Mouse (Mus musculus) mesoderm, embryonic 11.5 days (tissue): ENCODE measurements at regions not wholly inside any gene's neighbourhood (a gene's known extent, or its start where the extent isn't known, plus 50 kb on each side); places are given as distances from the start of the nearest gene placed in this dataset.

Source experiments
- DNase-seq: peaks from one replicate; pipeline ENCODE4 v3.0.0-alpha.2; 2012; ENCODE audit warnings: low read depth, low spot score

DNA sequence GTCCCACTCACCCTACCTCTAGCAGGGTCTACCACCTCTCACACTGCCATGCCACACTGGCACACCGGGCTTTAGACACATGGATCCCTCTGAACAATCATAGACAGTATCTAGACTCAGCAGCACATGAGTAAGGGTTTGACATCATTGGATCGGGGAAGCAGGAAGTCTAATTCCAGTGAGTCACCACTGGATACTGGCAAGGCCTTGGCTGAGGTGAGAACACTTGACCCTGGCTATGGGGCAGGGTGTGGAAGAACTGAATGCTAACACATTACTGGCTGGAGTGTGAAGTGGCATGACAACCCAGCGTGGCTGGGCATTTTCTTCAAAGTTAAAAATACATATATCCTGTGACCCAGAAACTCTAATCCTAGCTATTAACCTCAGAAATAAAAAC lies 114.4 kb downstream of the H2afy start:
- no peak for DNase-seq

GRCm38 (mm10) chr13:56014006-56014405 lies 122.2 kb downstream of the H2afy start:
- DNase-seq = no peak

DNA sequence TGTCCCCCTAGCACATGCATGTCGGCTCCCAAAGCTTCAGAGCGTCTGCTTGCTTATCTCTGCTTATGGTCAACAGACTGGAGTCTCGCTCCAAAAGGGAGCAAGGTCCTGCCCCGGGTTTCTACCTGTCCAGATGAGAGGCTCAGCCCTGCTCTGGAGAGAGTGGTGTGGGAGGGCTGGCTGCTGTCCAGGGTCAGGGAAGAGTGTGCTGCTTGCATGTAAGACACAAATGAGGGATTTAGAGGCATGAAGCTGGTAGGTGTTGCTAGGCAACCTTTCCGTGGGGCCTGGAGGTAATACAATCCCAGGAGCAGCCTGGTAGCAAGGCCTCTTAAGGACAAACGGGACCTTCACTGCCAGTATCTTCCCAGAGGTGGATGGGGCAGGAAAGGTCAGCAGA lies 125.7 kb downstream of the H2afy start:
- peak; percentile 47 for DNase-seq

- DNase-seq = no peak
These were observed 129.3 kb downstream of the H2afy start for GRCm38 (mm10) chr13:56006827-56007226.

GRCm38 (mm10) chr13:56005746-56006145 lies 130.4 kb downstream of the H2afy start:
- DNase-seq = no peak

DNA sequence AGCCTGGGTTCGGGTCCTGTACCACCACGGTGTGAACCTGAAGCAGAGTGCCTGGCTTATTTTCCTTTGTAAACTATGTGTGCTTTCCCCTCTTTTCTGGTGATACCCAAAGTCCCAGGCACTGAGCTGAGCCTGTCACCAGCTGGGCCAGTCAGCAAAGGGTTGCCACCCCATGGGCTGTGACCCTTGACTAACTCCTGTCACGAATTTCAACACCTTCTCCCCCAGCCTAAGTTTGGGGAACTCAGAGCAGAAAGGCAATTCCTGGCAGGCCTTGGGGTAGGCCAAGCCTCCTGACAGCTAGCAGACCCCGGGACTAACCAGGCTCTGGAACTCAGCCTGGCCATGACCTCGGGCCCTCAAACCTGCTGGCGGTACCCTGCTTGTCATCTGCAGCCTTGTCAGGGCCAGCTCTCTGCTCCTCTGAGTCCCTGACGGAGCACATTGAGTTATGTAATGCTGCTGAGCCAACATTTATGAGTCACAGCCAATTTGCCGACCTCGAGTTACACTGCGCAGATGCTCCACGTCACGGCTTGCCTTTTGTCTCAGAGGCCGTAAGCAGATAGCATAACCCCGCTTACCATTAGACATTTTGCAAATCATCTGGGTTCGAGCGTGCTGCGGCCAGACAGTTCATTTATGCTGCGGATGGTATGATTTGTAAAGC lies 132.3 kb downstream of the H2afy start:
- peak; percentile 64 for DNase-seq

DNA sequence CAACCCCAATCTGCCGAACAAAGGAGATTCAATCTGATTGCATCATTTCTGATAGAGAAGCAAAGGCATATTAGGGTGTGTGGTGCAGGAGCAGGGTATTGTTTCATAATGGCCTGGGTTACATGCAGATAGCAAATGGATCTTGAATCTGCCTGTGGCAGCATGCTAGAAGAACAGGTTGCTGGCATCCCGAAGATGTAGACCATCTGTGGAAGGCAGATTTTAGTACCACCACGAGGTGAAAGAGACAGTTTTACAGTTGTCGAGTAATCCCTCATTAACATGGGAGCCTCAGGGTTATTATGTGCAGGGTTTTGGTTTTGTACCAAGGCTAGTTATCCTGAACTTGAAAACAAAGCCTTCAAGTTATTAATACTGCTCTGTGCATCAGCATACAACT lies 140.9 kb downstream of the H2afy start:
- DNase-seq = no peak

- no peak for DNase-seq
These were observed 141.7 kb downstream of the H2afy start for GRCm38 (mm10) chr13:55994460-55994859.

DNA sequence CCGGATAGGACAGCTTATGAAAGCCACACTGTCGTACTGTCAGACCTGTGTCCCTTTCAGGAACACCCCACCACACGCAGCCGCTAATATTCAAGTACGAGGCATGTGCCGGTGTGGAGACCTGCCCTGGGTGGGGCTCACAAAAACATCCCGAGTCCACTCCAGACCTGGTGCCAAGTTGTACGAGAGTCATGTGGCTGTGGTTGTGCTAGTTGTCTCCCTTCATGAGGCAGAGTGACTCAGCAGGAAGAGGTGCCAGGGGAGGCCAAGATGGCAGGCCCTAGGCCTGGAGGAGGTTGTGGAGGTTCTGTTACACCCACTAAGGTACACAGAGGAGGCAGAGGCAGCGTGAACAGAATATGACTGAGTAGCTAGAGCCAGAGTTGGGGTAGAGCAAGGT lies 143.5 kb downstream of the H2afy start:
- DNase-seq = no peak

DNA sequence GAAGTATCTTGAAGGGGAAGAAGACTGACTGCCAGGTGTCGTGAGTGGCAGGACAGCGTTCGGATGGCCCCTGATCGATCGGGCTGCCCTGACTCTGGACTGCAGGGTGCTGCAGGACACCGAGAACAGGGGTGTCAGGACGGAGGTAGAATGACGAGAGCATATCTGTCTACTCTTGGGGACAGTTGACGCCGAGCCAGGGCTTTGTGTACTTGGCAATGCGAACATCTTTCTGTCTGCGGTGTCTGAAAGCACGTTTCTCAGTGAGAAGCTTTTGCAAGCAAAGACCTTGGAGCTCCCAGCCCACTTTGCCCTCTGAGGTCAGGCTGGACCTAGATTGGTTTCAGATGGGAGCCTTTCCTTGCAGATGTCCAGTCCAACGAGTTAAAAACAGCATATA lies 144.9 kb downstream of the H2afy start:
- no peak for DNase-seq

DNA sequence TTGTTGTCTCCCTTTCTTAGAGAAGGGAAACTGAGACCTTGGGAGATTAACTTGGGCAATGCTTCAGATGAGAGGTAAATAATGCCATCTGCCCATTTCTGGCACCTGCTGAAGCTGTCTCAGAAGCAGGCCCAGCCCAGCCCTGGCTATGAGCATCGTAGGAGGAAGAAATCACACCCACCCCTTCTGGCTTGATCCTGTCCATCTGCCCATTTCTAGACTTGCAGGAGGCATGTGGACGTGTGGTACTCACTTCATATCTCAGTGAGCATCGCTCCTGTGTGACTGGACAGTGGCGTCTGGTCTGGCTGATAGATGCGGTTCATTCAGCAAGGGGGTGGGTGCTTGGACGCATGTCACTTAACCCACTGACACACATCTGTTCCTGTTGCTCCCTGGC lies 146.0 kb downstream of the H2afy start:
- no peak for DNase-seq

DNA sequence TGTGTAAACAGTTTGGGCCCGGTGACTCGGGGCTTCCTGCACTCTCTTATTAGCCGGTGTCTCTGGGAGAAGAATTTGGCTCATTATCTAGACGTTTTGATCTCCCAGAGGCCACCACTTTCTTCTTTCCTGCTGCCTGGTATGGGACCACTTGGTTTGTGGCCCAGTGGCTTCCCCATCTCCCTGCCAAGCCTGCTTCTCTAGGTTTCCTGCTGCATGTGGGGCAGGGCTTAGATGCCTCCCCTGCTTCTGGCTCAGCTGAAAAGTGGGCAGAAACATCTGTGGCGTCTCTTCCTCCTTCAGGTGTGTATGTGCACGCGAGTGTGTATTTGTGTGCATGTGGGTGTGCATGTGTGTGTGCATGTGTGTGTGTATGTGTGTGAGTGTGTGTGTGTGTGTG lies 146.8 kb downstream of the H2afy start:
- no peak for DNase-seq

DNA sequence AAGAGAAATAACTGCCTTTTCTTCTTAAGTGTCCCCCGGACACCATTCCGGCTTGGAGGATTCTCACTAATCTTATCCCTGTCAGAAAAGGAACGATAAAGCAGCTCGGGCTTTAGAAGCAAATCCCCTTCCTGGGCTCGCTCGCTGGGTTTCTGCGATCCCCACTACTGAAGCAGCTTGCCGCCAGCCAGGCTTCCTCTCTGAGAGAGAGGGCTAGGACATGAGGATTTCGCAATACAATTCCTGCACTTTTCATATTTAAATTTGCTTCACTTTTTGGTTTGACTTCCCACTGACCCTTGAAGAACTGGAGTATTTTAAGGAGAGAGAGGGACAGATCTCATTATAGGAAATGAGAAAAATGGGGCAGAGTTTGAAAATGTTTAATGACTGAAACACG lies 149.4 kb upstream of the Pitx1 start:
- no peak for DNase-seq

GRCm38 (mm10) chr13:55984772-55985171 lies 148.8 kb upstream of the Pitx1 start:
- DNase-seq = no peak

GRCm38 (mm10) chr13:55983851-55984250 lies 147.9 kb upstream of the Pitx1 start:
- no peak for DNase-seq

- DNase-seq = no peak
These were observed 145.0 kb upstream of the Pitx1 start for GRCm38 (mm10) chr13:55981041-55981440.

GRCm38 (mm10) chr13:55977902-55978301 lies 141.9 kb upstream of the Pitx1 start:
- DNase-seq = no peak

GRCm38 (mm10) chr13:55976911-55977381 lies 141.0 kb upstream of the Pitx1 start:
- DNase-seq = no peak

- peak; percentile 53 for DNase-seq
These were observed 138.1 kb upstream of the Pitx1 start for GRCm38 (mm10) chr13:55974105-55974504.

DNA sequence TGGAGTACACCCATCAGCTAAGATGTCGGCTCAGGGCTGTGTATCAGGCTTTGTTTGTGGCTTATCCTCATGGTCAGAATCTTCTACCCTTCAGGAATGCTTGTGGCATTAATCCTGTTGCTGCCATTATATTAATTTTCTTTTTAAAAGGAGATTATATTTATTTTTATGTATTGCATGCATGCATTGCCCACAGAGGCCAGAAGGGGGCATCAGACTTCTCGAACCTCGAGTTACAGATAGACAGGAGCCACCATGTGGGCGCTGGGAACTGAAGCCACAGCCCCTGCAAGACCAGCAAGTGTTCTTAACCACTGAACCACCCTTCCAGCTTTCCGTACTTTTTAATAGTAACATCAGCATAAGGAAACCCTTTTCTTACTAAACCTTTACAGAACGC lies 134.7 kb upstream of the Pitx1 start:
- no peak for DNase-seq

GRCm38 (mm10) chr13:55969473-55969872 lies 133.5 kb upstream of the Pitx1 start:
- DNase-seq = no peak

DNA sequence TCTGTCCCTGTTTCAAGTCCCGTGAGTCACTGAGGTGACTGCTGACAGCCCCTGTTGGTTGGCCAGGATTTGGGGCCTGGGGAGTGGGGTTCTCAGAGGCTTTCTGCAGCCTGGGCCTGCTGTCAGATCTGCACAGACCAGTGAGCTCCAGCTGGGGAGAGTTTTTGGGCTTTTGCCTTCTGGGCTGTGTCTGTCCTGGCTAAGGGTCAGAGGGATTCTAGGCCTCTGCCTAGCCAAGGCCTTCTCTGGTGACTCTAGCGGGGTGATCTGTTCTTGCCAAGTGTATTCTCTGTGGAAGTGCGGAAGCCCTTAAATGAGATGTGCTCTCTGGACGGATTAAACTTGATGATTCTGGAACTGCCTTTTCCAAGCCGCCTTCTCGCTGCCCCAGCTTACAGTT lies 131.2 kb upstream of the Pitx1 start:
- DNase-seq = no peak

GRCm38 (mm10) chr13:55963005-55963620 lies 127.1 kb upstream of the Pitx1 start:
- DNase-seq = peak; percentile 80
